Mouse (Mus musculus) brain, embryonic 14.5 days (tissue): ENCODE measurements at regions not wholly inside any gene's neighbourhood (a gene's known extent, or its start where the extent isn't known, plus 50 kb on each side); places are given as distances from the start of the nearest gene placed in this dataset.

Source experiments
- CTCF ChIP-seq: fragments of 200-500 bp; IDR thresholded peaks from 2 replicates; pipeline ENCODE4 v1.5.1; 2012; ENCODE audit warnings: inconsistent platforms, mild to moderate bottlenecking, moderate library complexity, borderline replicate concordance; ENCODE audit not compliant: insufficient read depth, insufficient read length; ENCODE audit errors: extremely low read depth
- POLR2A ChIP-seq: fragments of 200-500 bp; IDR thresholded peaks from 2 replicates; pipeline ENCODE4 v1.6.1; 2012; ENCODE audit warnings: mild to moderate bottlenecking, inconsistent platforms, borderline replicate concordance; ENCODE audit not compliant: poor library complexity, insufficient read depth, insufficient read length, severe bottlenecking; ENCODE audit errors: extremely low read depth

DNA sequence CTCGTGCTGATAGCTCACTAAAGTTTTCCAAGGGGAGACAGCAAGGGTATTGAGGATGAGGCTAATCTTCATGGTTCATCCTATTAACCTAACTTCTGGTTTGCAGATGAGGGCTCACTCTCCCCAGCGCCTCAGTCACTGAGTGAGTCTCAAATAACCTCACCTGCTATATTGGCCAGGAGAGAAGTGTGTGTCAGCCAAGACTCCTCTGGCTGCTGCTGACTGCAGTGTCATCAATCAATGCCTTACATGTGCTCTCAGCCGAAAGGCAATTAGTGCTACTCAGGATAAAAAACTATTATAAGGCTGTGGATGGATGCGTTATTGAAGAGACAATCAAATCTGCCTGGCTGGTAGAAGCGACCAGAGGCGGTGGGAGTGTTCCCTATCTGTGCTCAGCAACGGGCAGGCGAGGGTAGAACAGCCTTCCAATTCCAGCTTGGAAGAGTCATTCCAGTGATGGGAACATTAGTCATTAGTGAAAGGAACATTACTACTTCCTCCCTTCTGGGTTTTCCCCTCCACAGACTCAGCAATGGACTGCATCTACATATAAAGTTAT is 96.4 kb downstream of the Grpr start:
- no peak for TF ChIP-seq CTCF
- TF ChIP-seq POLR2A, result no peak
